Mouse (Mus musculus) megakaryocyte, embryonic 14.5 days (primary cell): Measurements from ENCODE around the gene Ntn1. TPM values are rescaled to one million over a fixed set of nuclear protein-coding genes. Genes with fewer than 3 reads are reported as not detected.
A peak's percentile ranks its signal among the peaks of the same experiment; 100 is the strongest.

Experiments
- H3K27me3 ChIP-seq: replicated peaks from 2 replicates; pipeline ENCODE3; 2012; ENCODE audit warnings: inconsistent platforms
- H3K36me3 ChIP-seq: replicated peaks from 2 replicates; pipeline ENCODE3; 2012; ENCODE audit warnings: low read length, inconsistent platforms, mixed read lengths
- H3K4me1 ChIP-seq: 2 replicates; pipeline ENCODE4 v1.6.1; 2012; ENCODE audit warnings: inconsistent platforms
- H3K4me3 ChIP-seq: replicated peaks from 2 replicates; pipeline ENCODE3; 2012; ENCODE audit warnings: moderate library complexity, mild to moderate bottlenecking, inconsistent platforms
- H3K9me3 ChIP-seq: 2 replicates; pipeline ENCODE4 v1.6.1; 2012; ENCODE audit warnings: inconsistent platforms
- FLI1 ChIP-seq: IDR thresholded peaks from 2 replicates; pipeline ENCODE4 v1.6.1; 2012; ENCODE audit warnings: low read length, inconsistent platforms, mixed read lengths
- GATA1 ChIP-seq: IDR thresholded peaks from 3 replicates; pipeline ENCODE4 v1.6.1; 2012; ENCODE audit warnings: mixed read lengths, low read length, inconsistent platforms, borderline replicate concordance
- polyA plus RNA-seq: library from polyadenylated mRNA; stranded (reverse); fragments of >175 nt; gene quantifications from 2 replicates; pipeline ENCODE4 v1.2.3, GENCODE M21; 2012; ENCODE audit warnings: low replicate concordance; ENCODE audit not compliant: insufficient read depth

The Ntn1 gene
- polyA plus RNA-seq, 1 experiment: 0.19 TPM

DNA sequence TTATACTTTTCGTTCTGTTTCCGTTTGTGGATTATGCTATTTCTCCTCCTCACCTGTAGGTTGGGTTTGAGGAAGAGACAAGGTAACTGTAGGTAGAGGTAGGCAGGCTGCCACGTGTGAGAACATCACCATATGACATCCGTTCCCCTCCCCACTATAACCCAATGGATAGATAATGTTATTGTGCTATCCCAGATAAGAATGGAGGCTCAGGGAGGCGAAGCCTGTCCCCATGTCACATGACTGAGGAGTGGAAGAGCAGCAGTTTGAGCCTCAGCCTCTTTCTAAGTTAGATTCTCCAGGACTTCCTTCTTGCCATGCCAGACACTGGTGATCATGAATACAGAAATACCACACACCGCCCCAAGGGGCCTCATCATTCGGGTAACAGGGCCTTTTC lies 223.2 kb downstream of the Ntn1 start:
- Histone ChIP-seq H3K27me3 (no peaks in the 10 kb centered on the region), H3K4me1 (peaks cover 6% of the 10 kb centered on the region; the same call in 1 of the 2 replicates), H3K36me3 (peaks cover 2% of the 10 kb centered on the region), H3K9me3 (no peaks in the 10 kb centered on the region), H3K4me3 (no peak overlapping the region)
- no peak for TF ChIP-seq FLI1

GRCm38 (mm10) chr11:68176550-68176949 lies 224.1 kb downstream of the Ntn1 start:
- H3K27me3 ChIP-seq: no peaks in the 10 kb centered on the region
- no peak overlapping the region for H3K4me3 ChIP-seq
- TF ChIP-seq FLI1: no peak
- TF ChIP-seq GATA1: no peak
- peaks cover 6% of the 10 kb centered on the region; the same call in 1 of the 2 replicates for H3K4me1 ChIP-seq
- H3K36me3 ChIP-seq: peaks cover 2% of the 10 kb centered on the region
- no peaks in the 10 kb centered on the region; the same call in 1 of the 2 replicates for H3K9me3 ChIP-seq

DNA sequence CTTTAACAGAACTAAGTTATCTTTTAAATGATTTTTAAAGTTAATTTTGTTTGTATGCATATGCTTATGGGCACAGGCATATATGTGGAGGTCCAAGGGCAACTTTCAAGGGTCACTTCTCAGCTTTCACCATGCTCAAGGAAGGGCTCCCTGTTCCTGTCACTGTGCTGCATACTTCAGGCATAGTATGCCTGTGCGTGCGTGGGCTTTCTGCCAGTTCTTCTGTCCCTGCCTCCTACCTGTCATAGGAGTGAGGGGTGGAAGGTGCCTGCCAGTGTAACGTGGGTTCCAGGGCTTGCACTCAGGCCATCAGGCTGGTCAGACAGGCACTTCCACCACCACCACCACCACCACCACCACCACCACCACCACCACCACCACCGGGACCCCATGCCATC lies 228.0 kb downstream of the Ntn1 start:
- H3K4me1 ChIP-seq: peaks cover 6% of the 10 kb centered on the region; the same call in 1 of the 2 replicates
- peaks cover 4% of the 10 kb centered on the region for H3K36me3 ChIP-seq
- H3K4me3 ChIP-seq: peak overlapping the region; percentile 11
- no peak for TF ChIP-seq GATA1
- TF ChIP-seq FLI1: no peak
- H3K27me3 ChIP-seq: no peaks in the 10 kb centered on the region
- H3K9me3 ChIP-seq: peaks cover 10% of the 10 kb centered on the region

- no peak for TF ChIP-seq GATA1
- TF ChIP-seq FLI1: no peak
- no peak overlapping the region for H3K4me3 ChIP-seq
- peaks cover 6% of the 10 kb centered on the region; the same call in 1 of the 2 replicates for H3K4me1 ChIP-seq
- no peaks in the 10 kb centered on the region for H3K27me3 ChIP-seq
- H3K36me3 ChIP-seq: peaks cover 4% of the 10 kb centered on the region
- peaks cover 10% of the 10 kb centered on the region for H3K9me3 ChIP-seq
These were observed 228.5 kb downstream of the Ntn1 start for GRCm38 (mm10) chr11:68171973-68172647.

- Histone ChIP-seq H3K27me3 (no peaks in the 10 kb centered on the region), H3K36me3 (peaks cover 2% of the 10 kb centered on the region), H3K9me3 (peaks cover 10% of the 10 kb centered on the region), H3K4me3 (no peak overlapping the region), H3K4me1 (no peaks in the 10 kb centered on the region; the same call in 1 of the 2 replicates)
- TF ChIP-seq GATA1 (no peak), FLI1 (no peak)
These were observed 232.2 kb downstream of the Ntn1 start for GRCm38 (mm10) chr11:68168427-68168826.

- no peak overlapping the region for H3K4me3 ChIP-seq
- 0 out of 2 replicates have a peak, but pooled peaks cover 6% of the 10 kb centered on the region for H3K9me3 ChIP-seq
- no peaks in the 10 kb centered on the region for H3K27me3 ChIP-seq
- peaks cover 3% of the 10 kb centered on the region for H3K36me3 ChIP-seq
- TF ChIP-seq GATA1 (no peak), FLI1 (no peak)
- H3K4me1 ChIP-seq: no peaks in the 10 kb centered on the region
These were observed 236.2 kb downstream of the Ntn1 start for GRCm38 (mm10) chr11:68164408-68164807.

DNA sequence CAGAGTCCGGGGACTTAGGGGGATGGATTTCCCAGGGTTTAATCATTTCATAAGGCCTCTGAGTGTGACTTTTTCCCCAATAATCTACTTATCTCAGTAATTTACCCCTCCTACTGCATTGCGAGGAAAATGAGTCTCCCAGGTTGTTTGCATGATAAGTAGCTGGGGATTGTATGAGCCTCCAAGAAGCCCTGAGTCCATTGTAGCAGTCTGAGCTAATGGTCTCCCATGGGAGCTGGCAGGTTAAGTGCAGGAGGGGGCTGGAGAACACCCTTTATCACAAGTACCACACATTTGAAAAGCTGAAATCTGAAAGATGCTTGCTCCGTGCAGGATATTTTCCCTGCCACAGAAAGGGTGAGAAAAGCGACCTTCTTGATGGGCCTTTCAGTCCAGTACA lies 240.8 kb downstream of the Ntn1 start:
- H3K4me3 ChIP-seq: no peak overlapping the region
- no peaks in the 10 kb centered on the region for H3K27me3 ChIP-seq
- TF ChIP-seq GATA1 (no peak), FLI1 (no peak)
- peaks cover 5% of the 10 kb centered on the region for H3K36me3 ChIP-seq
- peaks cover 9% of the 10 kb centered on the region; the same call in 1 of the 2 replicates for H3K9me3 ChIP-seq
- peaks cover 17% of the 10 kb centered on the region for H3K4me1 ChIP-seq

Other genes with a start within 250 kb of the Ntn1 start
- gene Pik3r5, start 31.3 kb upstream of the Ntn1 start, polyA plus RNA-seq: 5.8 and 9.5 TPM in 2 replicates
- 1.7 TPM in 1 of 2 replicates, not detected in the other for gene Pik3r6, start 102.2 kb upstream of the Ntn1 start, polyA plus RNA-seq
- 0.04 TPM in 1 of 2 replicates, not detected in the other for gene Mfsd6l, start 155.4 kb upstream of the Ntn1 start, polyA plus RNA-seq
- gene Ccdc42, start 186.2 kb upstream of the Ntn1 start, polyA plus RNA-seq: not detected in 2 replicates